Mouse (Mus musculus): Measurements from ENCODE around the gene Slfn5. TPM values are rescaled to one million over a fixed set of nuclear protein-coding genes. Genes with fewer than 3 reads are reported as not detected.

Slfn5 gene
- polyA plus RNA-seq (2015; fragmentation: Nextera tagmentation; extraction: Ambion mirVana), result 1.0 and 1.3 TPM in 2 replicates

- 10% methylated on average over 10 of the region's 10 CpGs for WGBS
- 0 out of 2 replicates have a peak, but pooled peaks cover 13% of the 10 kb centered on the region for H3K4me1 ChIP-seq
- no peaks in the 10 kb centered on the region for H3K36me3 ChIP-seq
- no peaks in the 10 kb centered on the region for H3K9me3 ChIP-seq
- H3K4me2 ChIP-seq (replicated peaks), result peak within 1 kb of the TSS; percentile 41
- no peak for ATAC-seq (ENCODE audit: low FRiP score, low read depth)
- H3K27ac ChIP-seq, result no peak within 1 kb of the TSS
- peak within 1 kb of the TSS; percentile 11 for H3K4me3 ChIP-seq
- no peak within 1 kb of the TSS for H3K9ac ChIP-seq
- peaks cover 73% of the 10 kb centered on the region for H3K27me3 ChIP-seq
Observed at GRCm38 (mm10) chr11:82950736-82951481, at the start of gene Slfn5. Gene Slfn5, plus strand, starts transcription at chr11:82951349.

- Histone ChIP-seq H3K4me3 (no peak overlapping the region), H3K27ac (no peak overlapping the region), H3K27me3 (no peaks in the 10 kb centered on the region), H3K9me3 (no peaks in the 10 kb centered on the region), H3K4me1 (no peaks in the 10 kb centered on the region), H3K36me3 (peaks cover 70% of the 10 kb centered on the region), H3K9ac (no peak overlapping the region), H3K4me2 (replicated peaks) (no peak overlapping the region)
- ATAC-seq (ENCODE audit: low FRiP score, low read depth), result no peak
- WGBS, result 89% methylated on average over 20 of the region's 20 CpGs
Observed at GRCm38 (mm10) chr11:82901606-82902310, 49.4 kb upstream of the Slfn5 start.

GRCm38 (mm10) chr11:82904952-82905351, 46.2 kb upstream of the Slfn5 start:
- H3K27ac ChIP-seq, result no peak overlapping the region
- no peaks in the 10 kb centered on the region for H3K9me3 ChIP-seq
- peaks cover 10% of the 10 kb centered on the region for H3K4me1 ChIP-seq
- H3K4me2 ChIP-seq (replicated peaks), result no peak overlapping the region
- no peak for ATAC-seq (ENCODE audit: low FRiP score, low read depth)
- H3K36me3 ChIP-seq, result peaks cover 65% of the 10 kb centered on the region
- no peak overlapping the region for H3K9ac ChIP-seq
- 64% methylated on average over 8 of the region's 8 CpGs for WGBS
- H3K27me3 ChIP-seq, result no peaks in the 10 kb centered on the region
- H3K4me3 ChIP-seq, result no peak overlapping the region

GRCm38 (mm10) chr11:82905816-82906215, 45.3 kb upstream of the Slfn5 start:
- 0 out of 2 replicates have a peak, but pooled peaks cover 4% of the 10 kb centered on the region for H3K27me3 ChIP-seq
- H3K27ac ChIP-seq, result no peak overlapping the region
- no peaks in the 10 kb centered on the region for H3K9me3 ChIP-seq
- 94% methylated on average over 5 of the region's 5 CpGs for WGBS
- H3K4me2 ChIP-seq (replicated peaks), result no peak overlapping the region
- H3K9ac ChIP-seq, result no peak overlapping the region
- peaks cover 56% of the 10 kb centered on the region for H3K36me3 ChIP-seq
- H3K4me1 ChIP-seq, result peaks cover 10% of the 10 kb centered on the region
- ATAC-seq (ENCODE audit: low FRiP score, low read depth), result no peak
- no peak overlapping the region for H3K4me3 ChIP-seq

GRCm38 (mm10) chr11:82907651-82908607, 43.2 kb upstream of the Slfn5 start, which contains the start of gene Nle1:
Gene Nle1, minus strand, starts transcription at chr11:82908411.
- H3K9ac ChIP-seq, result peak within 1 kb of the TSS; percentile 88
- H3K27ac ChIP-seq, result no peak within 1 kb of the TSS
- H3K27me3 ChIP-seq, result peaks cover 8% of the 10 kb centered on the region; the same call in 1 of the 2 replicates
- no peaks in the 10 kb centered on the region for H3K9me3 ChIP-seq
- peak; percentile 83 for ATAC-seq (ENCODE audit: low FRiP score, low read depth)
- H3K4me2 ChIP-seq (replicated peaks), result peak within 1 kb of the TSS; percentile 86
- H3K4me1 ChIP-seq, result peaks cover 10% of the 10 kb centered on the region
- H3K4me3 ChIP-seq, result peak within 1 kb of the TSS; percentile 87
- H3K36me3 ChIP-seq, result peaks cover 37% of the 10 kb centered on the region
- 1% methylated on average over 72 of the region's 73 CpGs for WGBS

- Histone ChIP-seq H3K27ac (no peak overlapping the region), H3K4me2 (replicated peaks) (peak overlapping the region; percentile 86), H3K4me1 (peaks cover 10% of the 10 kb centered on the region), H3K4me3 (peak overlapping the region; percentile 87), H3K9ac (peak overlapping the region; percentile 88), H3K27me3 (peaks cover 14% of the 10 kb centered on the region), H3K9me3 (no peaks in the 10 kb centered on the region), H3K36me3 (peaks cover 30% of the 10 kb centered on the region)
- no peak for ATAC-seq (ENCODE audit: low FRiP score, low read depth)
- WGBS, result 56% methylated on average over 10 of the region's 10 CpGs
Observed at GRCm38 (mm10) chr11:82908608-82908989, 42.5 kb upstream of the Slfn5 start.

GRCm38 (mm10) chr11:82910250-82910649, 40.9 kb upstream of the Slfn5 start, which contains the start of gene Unc45b:
Gene Unc45b, plus strand, starts transcription at chr11:82910550.
- Histone ChIP-seq H3K4me3 (0 out of 2 replicates have a peak within 1 kb of the TSS, but pooled peaks have one; percentile 6), H3K27ac (no peak within 1 kb of the TSS), H3K4me1 (peaks cover 14% of the 10 kb centered on the region), H3K9me3 (no peaks in the 10 kb centered on the region), H3K4me2 (replicated peaks) (no peak within 1 kb of the TSS), H3K27me3 (peaks cover 23% of the 10 kb centered on the region), H3K36me3 (peaks cover 13% of the 10 kb centered on the region), H3K9ac (no peak within 1 kb of the TSS)
- ATAC-seq (ENCODE audit: low FRiP score, low read depth), result no peak
- WGBS, result 83% methylated on average over 4 of the region's 4 CpGs

- WGBS, result 72% methylated on average over 11 of the region's 11 CpGs
- ATAC-seq (ENCODE audit: low FRiP score, low read depth), result no peak
- Histone ChIP-seq H3K36me3 (peaks cover 8% of the 10 kb centered on the region), H3K9me3 (no peaks in the 10 kb centered on the region), H3K4me3 (no peak overlapping the region), H3K27me3 (peaks cover 23% of the 10 kb centered on the region), H3K4me2 (replicated peaks) (no peak overlapping the region), H3K4me1 (peaks cover 14% of the 10 kb centered on the region), H3K27ac (no peak overlapping the region), H3K9ac (no peak overlapping the region)
Observed at GRCm38 (mm10) chr11:82910679-82911389, 40.3 kb upstream of the Slfn5 start.

GRCm38 (mm10) chr11:82914711-82915352, 36.3 kb upstream of the Slfn5 start:
- no peaks in the 10 kb centered on the region for H3K9me3 ChIP-seq
- WGBS, result 8% methylated on average over 16 of the region's 16 CpGs
- no peak overlapping the region for H3K27ac ChIP-seq
- H3K4me3 ChIP-seq, result peak overlapping the region; percentile 17; the same call in 1 of the 2 replicates
- H3K9ac ChIP-seq, result no peak overlapping the region
- peaks cover 31% of the 10 kb centered on the region for H3K27me3 ChIP-seq
- H3K4me1 ChIP-seq, result peaks cover 4% of the 10 kb centered on the region; the same call in 1 of the 2 replicates
- peak; percentile 22; the same call in 1 of the 2 replicates for ATAC-seq (ENCODE audit: low FRiP score, low read depth)
- H3K4me2 ChIP-seq (replicated peaks), result peak overlapping the region; percentile 53
- H3K36me3 ChIP-seq, result no peaks in the 10 kb centered on the region

- WGBS, result 39% methylated on average over 10 of the region's 10 CpGs
- H3K4me3 ChIP-seq, result no peak overlapping the region
- ATAC-seq (ENCODE audit: low FRiP score, low read depth), result no peak
- no peaks in the 10 kb centered on the region for H3K4me1 ChIP-seq
- no peak overlapping the region for H3K9ac ChIP-seq
- H3K27me3 ChIP-seq, result peaks cover 57% of the 10 kb centered on the region
- H3K4me2 ChIP-seq (replicated peaks), result no peak overlapping the region
- H3K9me3 ChIP-seq, result no peaks in the 10 kb centered on the region
- no peaks in the 10 kb centered on the region for H3K36me3 ChIP-seq
- H3K27ac ChIP-seq, result no peak overlapping the region
Observed at GRCm38 (mm10) chr11:82920768-82921167, 30.4 kb upstream of the Slfn5 start.

Measured in limb, embryonic 13.5 days (tissue).